In genomic region chr7:34939262-34939951, GRCm38 (mm10) we compare ENCODE assay signal across 7 mouse cellular contexts. TPM values are rescaled to one million over a fixed set of nuclear protein-coding genes. Genes with fewer than 3 reads are reported as not detected.
DNase-seq lines count a peak whose midpoint lies in the region; ATAC-seq lines count a peak whose summit lies in the region.

No protein-coding gene starts in this region.

- peaks cover 19% of the 10 kb centered on the region for H3K4me1 ChIP-seq in forebrain, embryonic 11.5 days (replicated peaks; ENCODE audit: control insufficient read depth, insufficient read depth, low read length)
- peaks cover 14% of the 10 kb centered on the region for H3K4me1 ChIP-seq in hindbrain, embryonic 11.5 days (replicated peaks; ENCODE audit: control insufficient read depth, insufficient read depth, low read length)

- H3K36me3 ChIP-seq in forebrain, embryonic 11.5 days (ENCODE audit: control insufficient read depth, insufficient read depth, low read length) = peaks cover 4% of the 10 kb centered on the region; the same call in 1 of the 2 replicates
- no peaks in the 10 kb centered on the region for H3K36me3 ChIP-seq in hindbrain, embryonic 11.5 days (ENCODE audit: control insufficient read depth, insufficient read depth, low read length)

- peak overlapping the region; percentile 86 for H3K27ac ChIP-seq in forebrain, embryonic 11.5 days (ENCODE audit: low read depth, low read length)
- peak overlapping the region; percentile 97 for H3K27ac ChIP-seq in hindbrain, embryonic 11.5 days (ENCODE audit: low read depth, low read length)

- 17% methylated on average over 14 of the region's 14 CpGs for WGBS in forebrain, embryonic 11.5 days
- WGBS in hindbrain, embryonic 11.5 days = 20% methylated on average over 14 of the region's 14 CpGs

- peak; percentile 90 for DNase-seq in MN1 (ENCODE audit: low spot score)
- peak; percentile 28 for DNase-seq in adrenal gland, postnatal 25 days
- DNase-seq in forebrain, embryonic 11.5 days (ENCODE audit: low spot score) = peak; percentile 67
- peak; percentile 67 for DNase-seq in hindbrain, embryonic 11.5 days (ENCODE audit: low spot score)
- DNase-seq in layer of hippocampus, postnatal 14 days (ENCODE audit: low spot score in 2 of 2) = peak; percentile 64 to 81
- DNase-seq in neural tube, embryonic 10.5 days (ENCODE audit: extremely low spot score, low spot score) = peak; percentile 70
- DNase-seq in spleen, adult 18-20 months = no peak

- H3K4me3 ChIP-seq in forebrain, embryonic 11.5 days (ENCODE audit: low read depth, low read length) = no peak overlapping the region
- H3K4me3 ChIP-seq in hindbrain, embryonic 11.5 days (ENCODE audit: low read depth, low read length) = no peak overlapping the region

- no peaks in the 10 kb centered on the region for H3K27me3 ChIP-seq in forebrain, embryonic 11.5 days (ENCODE audit: control insufficient read depth, insufficient read depth, low read length)
- no peaks in the 10 kb centered on the region for H3K27me3 ChIP-seq in hindbrain, embryonic 11.5 days (ENCODE audit: control insufficient read depth, insufficient read depth, low read length)

- ATAC-seq in forebrain, embryonic 11.5 days (replicated peaks; ENCODE audit: low FRiP score) = peak; percentile 75
- ATAC-seq in hindbrain, embryonic 11.5 days (ENCODE audit: low FRiP score) = peak; percentile 83

- peak overlapping the region; percentile 1 for H3K9ac ChIP-seq in forebrain, embryonic 11.5 days (ENCODE audit: low read length)
- H3K9ac ChIP-seq in hindbrain, embryonic 11.5 days (ENCODE audit: low read depth, low read length) = peak overlapping the region; percentile 44

- H3K9me3 ChIP-seq in forebrain, embryonic 11.5 days (ENCODE audit: control insufficient read depth, low read length) = peaks cover 4% of the 10 kb centered on the region; the same call in 1 of the 2 replicates
- no peaks in the 10 kb centered on the region for H3K9me3 ChIP-seq in hindbrain, embryonic 11.5 days (ENCODE audit: control insufficient read depth, low read length)

- no peak overlapping the region for H3K4me2 ChIP-seq in forebrain, embryonic 11.5 days (ENCODE audit: low read depth, low read length, severe bottlenecking)
- peak overlapping the region; percentile 19; the same call in 1 of the 2 replicates for H3K4me2 ChIP-seq in hindbrain, embryonic 11.5 days (replicated peaks; ENCODE audit: low read depth, low read length)

RNA-seq across cellular contexts. Expression of gene Pepd, which starts 27.2 kb away (rescaled TPM):
- total RNA-seq in adrenal gland, postnatal 25 days (2021) = 68.8 and 77.6 TPM in 2 replicates
- polyA plus RNA-seq in forebrain, embryonic 11.5 days (2014; fragmentation: Nextera tagmentation; extraction: Ambion mirVana) = 58.4 and 65.5 TPM in 2 replicates
- polyA plus RNA-seq in hindbrain, embryonic 11.5 days (2014; fragmentation: Nextera tagmentation; extraction: Ambion mirVana) = 57.8 and 66.0 TPM in 2 replicates
- 10 to 100 TPM; 34.9 to 35.6 TPM for total RNA-seq in layer of hippocampus, postnatal 14 days (2021)

Comparison
In these comparisons a context has a peak if more than half of its experiments do, and no peak if none do; other contexts are left out.
1. DNase-seq: peak in MN1 (single experiment), adrenal gland, postnatal 25 days (single experiment), forebrain, embryonic 11.5 days (single experiment), hindbrain, embryonic 11.5 days (single experiment), layer of hippocampus, postnatal 14 days (2 of 2) and neural tube, embryonic 10.5 days (single experiment); none in spleen, adult 18-20 months (0 of 2).